Mouse (Mus musculus) hindlimb bud, embryonic 11.5 days (tissue): ENCODE measurements around the gene Focad.

Experiments
- DNase-seq: peaks from one replicate; pipeline ENCODE4 v3.0.0-alpha.2; 2012; ENCODE audit warnings: low read depth, low spot score; ENCODE audit errors: extremely low spot score

Gene Focad

DNA sequence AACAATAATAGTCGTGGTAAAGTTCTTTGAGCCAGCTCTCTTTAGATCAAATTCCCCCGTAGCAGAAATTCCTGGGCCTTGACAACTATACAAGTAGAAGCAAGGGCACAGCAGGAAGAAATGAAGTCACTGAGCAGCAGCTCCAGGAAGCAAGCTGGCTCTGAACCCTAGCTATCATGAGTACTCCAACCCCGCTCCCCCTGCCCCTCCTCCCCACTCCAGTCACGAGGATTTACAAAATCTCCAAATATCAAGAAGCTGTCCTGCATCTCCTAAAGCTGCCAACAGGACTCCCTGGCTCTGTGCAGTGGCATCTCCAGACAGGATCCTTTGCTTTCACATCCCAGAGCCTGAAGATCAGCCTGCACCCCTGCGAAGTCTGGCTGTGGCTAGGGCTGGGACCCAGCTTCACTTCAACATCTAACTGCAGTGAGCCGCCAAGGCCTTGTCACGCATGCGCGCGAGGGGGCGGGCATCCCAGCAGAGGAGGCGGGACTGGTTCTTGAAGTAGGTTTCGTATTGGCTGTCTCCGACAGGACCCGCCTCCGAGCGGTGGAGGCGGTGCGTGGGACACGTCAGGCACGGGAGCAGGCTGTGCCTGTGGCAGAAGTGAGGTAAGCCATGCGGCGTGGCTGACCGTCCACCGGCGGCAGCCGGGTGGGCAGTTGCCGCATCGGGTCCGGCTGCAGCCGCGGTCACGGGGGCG, at the start of gene Focad:
Gene Focad, plus strand, starts transcription at position 568 of the 706 bp plus-strand sequence.
- DNase-seq = peak; percentile 82

GRCm38 (mm10) chr4:88045151-88045550, 49.3 kb upstream of the Focad start:
- DNase-seq = no peak

DNA sequence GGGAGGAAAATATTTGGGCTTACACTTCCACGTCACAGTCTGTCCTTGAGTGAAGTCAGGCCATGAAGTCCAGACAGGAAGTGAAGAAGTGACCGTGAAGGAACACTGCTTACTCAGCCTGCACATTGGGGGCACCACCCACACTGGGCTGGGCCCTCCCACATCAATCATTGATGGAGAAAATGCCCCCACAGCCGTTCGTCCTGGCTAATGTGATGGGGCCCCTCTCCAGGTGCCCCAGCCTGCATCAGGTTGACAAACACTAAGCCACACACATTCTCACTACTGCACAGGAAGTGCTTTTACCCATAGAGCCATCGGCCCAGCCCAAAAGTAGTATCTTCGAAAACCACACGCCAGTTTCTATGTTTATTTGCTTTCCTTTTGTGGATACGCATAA, 48.1 kb upstream of the Focad start:
- DNase-seq = no peak

GRCm38 (mm10) chr4:88075388-88075787, 19.0 kb upstream of the Focad start:
- DNase-seq = no peak

DNA sequence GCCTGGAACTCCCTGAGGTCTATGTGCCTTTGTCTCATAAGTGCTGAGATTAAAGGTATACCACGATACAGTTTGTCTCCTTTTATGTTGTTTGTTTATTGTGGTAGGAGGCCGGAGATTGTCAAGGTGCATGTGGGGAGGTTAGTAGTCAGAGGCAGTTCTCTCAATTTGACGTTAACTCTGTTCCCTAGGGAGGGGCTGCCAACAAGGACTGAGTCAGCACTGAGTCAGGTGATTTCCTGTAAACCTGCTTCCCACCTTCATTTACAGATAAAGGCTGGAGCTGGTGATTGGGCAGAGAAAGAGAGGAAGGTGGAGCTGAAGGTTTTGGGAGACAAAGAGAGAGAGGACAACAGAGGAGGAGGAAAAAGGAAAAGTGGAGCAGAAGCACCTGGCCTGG, 15.4 kb upstream of the Focad start:
- no peak for DNase-seq

DNA sequence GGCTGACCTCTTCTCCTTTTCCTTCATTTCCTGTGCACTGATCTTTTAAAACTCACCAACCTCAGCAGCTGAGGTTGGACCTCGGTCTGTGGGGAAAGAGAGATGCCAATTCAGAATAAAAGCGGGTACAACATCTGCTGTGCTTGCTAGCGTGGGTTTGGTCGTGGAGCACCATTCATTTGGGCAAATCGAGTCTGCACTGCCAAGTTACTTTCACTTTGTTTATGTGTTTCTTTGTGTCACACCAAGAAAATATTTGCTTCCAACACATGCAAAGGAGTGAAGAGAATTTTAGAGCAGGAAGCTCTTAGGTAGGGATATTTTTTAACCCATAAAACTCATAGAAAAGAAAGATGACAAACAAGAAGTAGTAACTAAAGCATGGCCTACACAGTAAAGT, 13.0 kb upstream of the Focad start:
- no peak for DNase-seq

DNA sequence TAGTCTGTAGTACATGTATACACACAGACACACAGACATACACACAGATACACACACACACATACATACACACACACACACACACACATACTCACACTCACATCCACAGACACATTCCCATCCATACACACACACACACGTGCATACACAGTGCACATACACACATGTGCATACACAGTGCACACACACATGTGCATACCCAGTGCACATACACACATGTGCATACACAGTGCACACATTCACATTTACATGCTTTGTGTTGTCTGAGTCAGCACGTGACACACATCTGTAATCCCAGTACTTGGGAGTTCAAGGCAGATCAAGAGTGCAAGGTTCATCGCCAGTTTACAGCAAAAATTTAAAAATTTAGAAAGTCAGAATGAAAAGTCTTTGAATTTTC, 12.5 kb upstream of the Focad start:
- DNase-seq = no peak

DNA sequence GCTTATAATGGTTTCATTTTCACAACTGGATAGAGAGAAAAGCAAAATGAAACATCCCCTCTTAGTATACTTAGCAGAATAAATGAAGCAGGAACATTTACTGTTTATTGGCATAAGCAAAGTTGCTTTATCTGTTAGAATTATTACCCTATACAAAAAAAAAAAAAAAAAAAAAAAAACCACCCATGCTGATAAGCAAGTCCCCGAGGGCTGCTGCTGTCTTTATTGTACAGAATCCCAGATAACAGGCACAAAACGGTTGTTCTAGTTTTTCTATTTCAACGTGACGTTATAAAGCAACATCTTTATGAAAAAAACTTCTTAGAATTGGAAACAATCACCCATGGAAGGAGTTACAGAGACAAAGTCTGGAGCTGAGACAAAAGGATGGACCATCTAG, 12.0 kb upstream of the Focad start:
- no peak for DNase-seq

GRCm38 (mm10) chr4:88083781-88084180, 10.6 kb upstream of the Focad start:
- DNase-seq = no peak

GRCm38 (mm10) chr4:88090316-88090715, 4.1 kb upstream of the Focad start:
- DNase-seq = no peak

- DNase-seq = no peak
These were observed 465 bp downstream of the Focad start for GRCm38 (mm10) chr4:88094768-88095420.

- no peak for DNase-seq
These were observed 1.3 kb downstream of the Focad start for GRCm38 (mm10) chr4:88095693-88096092.

DNA sequence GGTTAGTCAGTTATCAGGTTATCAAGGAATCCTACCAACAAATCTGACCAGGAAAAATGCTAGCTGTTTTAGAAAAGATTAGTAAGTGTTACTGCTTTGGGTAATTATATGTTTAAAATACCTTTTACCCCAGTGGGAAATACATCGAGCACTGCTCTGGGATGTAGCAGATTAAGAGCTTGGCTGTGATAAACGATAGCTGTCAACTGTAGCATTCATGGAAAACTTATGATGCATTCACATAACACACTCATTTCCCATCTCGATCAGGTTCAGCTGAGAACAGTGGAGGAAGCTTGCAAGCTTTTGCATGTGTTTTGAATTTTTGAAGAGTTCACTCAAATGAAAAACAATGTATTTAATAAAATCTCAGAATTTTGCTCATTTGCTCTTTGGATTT, 14.2 kb downstream of the Focad start:
- DNase-seq = no peak

GRCm38 (mm10) chr4:88117331-88117730, 22.9 kb downstream of the Focad start:
- DNase-seq = no peak

GRCm38 (mm10) chr4:88117942-88118341, 23.5 kb downstream of the Focad start:
- DNase-seq = no peak

DNA sequence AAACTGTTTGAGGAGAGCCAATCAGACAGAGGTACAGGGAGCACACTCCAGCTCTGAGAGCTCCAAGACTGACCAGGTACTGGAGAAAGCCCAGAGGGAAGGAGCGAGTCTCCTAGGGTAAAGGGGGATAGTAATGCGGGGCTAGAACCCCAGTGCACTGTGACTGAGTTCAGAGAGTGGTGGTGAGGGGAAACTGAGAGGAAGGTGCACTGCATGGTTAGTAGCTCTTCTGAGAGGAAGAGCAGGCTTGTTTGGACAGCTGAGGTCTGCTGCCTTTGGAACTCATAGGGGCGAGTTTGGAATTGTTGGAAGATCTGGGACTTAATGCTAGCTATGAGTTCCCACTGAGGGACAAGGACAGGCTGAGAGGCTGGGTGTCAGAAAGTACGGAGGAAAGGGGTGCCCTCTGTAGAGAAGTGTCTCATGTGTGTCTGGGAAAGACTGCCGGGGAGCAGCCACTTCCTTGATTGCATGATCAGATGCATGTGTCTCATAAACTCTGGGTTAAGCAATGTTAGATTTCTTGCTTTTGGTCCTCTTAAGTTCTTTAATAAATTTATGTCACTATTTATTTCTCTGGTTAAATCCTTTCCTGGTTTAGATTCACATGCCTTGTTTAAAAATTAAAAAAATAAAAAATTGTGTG, 24.4 kb downstream of the Focad start:
- DNase-seq = no peak

GRCm38 (mm10) chr4:88120091-88120490, 25.7 kb downstream of the Focad start:
- no peak for DNase-seq

GRCm38 (mm10) chr4:88122472-88122871, 28.0 kb downstream of the Focad start:
- DNase-seq = no peak

- peak; percentile 33 for DNase-seq
These were observed 41.5 kb downstream of the Focad start for GRCm38 (mm10) chr4:88135936-88136335.

DNA sequence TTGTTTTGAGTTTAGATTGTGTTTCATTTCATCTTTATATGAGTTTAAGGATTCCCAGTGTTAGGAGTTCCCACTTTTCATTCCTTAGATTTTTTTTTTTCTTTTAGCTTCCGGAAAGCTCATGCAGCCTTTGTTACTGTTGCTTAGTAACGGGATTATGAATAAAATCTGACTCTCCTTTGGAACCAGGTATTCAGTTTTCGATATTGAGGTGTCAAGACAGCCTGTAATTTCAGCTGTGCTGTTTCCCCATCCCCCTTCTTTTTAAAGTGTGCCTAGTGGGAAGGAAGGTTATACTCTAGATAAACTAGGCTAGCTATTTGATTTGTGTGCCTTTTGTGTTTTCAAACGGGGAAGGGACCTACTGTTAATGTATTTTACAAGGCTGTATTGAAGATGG, 42.1 kb downstream of the Focad start:
- no peak for DNase-seq

DNA sequence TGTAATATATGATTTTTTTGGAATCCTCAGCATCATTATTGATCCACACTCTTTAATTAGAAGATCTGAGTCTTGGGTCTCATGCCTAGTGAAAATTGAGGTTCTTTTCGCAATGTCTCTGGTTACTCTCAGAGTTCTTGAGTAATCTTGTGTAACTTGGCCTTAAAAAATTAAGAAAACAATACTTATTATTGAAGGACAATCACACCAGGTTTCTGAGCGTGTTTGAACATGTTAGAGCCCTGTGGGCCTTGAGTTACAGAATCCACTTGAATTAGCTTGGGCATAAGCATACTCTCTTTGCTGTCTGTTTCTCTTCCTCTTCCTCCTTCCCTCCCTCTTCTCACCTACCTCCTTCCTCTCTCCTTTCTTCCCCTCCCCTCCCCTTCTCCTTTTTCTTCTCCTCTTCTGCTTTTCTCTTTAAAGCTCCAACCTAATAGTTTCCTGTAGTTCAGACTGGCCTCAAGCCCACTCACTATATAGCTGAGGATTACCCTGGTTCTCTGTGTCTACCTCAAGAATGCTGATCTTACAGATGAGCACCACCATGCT, 44.0 kb downstream of the Focad start:
- DNase-seq = no peak

DNA sequence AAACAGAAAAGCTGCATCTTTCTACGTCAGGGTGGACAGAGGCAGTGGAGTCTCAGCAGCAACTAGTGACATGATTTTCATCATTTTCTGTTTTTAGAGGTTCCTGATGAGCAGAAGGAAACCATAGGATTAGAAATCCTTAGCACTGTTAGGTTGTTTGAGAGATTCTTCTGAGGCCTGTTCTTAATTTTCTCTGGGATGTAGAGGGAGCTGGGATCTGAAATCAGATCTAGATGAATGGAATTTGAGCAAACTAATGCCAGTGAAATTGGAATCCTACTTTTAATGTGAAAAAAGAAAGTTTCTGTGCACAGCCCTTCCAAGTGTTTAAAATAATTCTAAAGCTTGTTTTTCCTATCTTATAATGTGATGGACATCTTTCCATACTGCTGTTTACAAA, 55.0 kb downstream of the Focad start:
- no peak for DNase-seq
